Mouse (Mus musculus) embryonic fibroblast, embryonic 13.5 days (primary cell): Measurements from ENCODE around the gene Tex264.

Experiments
- CTCF ChIP-seq: IDR thresholded peaks from 2 replicates; pipeline ENCODE4 v1.5.1; 2011; ENCODE audit warnings: mild to moderate bottlenecking, control low read depth, low read length, moderate library complexity, borderline replicate concordance; ENCODE audit not compliant: insufficient read depth
- POLR2A ChIP-seq: IDR thresholded peaks from 2 replicates; pipeline ENCODE4 v1.6.1; 2011; ENCODE audit warnings: low read depth, mild to moderate bottlenecking, control low read depth, low read length, moderate library complexity

GRCm38 (mm10) chr9:106659935-106660334 lies 25.8 kb downstream of the Tex264 start:
- no peak for TF ChIP-seq POLR2A
- TF ChIP-seq CTCF: no peak
